Mouse (Mus musculus): ENCODE measurements at regions not wholly inside any gene's neighbourhood (a gene's known extent, or its start where the extent isn't known, plus 50 kb on each side); places are given as distances from the start of the nearest gene placed in this dataset.
A peak's percentile ranks its signal among the peaks of the same experiment; 100 is the strongest.

DNA sequence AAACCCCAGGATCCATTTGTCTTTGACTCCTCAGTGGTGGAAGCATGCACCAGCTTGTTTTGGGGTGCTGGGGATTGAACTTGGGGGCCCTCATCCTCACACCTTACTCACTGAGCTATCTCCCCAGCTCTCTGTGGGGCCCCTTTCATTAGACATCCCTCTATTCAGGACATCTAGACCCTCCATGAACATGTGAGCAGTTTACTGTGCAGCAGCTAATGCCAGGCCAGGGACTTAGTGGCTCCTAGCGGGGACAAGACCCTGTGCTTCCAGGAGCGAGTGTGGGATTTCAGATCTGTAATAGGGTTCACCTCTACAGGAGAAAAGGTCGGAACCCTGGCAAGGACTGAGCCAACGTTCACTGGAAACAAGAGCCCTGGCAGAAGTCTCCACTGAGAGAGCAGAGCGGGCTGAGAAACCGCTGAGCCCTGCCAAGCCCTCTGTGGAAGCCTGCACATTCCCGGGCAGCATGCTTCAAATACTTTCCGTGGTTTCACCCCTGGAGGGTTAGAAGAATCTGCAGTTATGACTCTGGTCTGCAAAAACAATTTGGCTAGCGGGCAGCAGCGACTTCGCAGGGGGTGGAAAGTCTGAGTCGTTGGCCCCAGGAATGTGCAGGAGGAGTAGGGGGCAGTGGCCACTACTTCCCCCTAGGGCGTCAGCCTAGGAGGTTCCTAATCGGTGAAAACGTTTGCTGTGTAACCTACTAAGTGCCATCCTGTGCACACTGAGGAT lies 125.6 kb downstream of the Smad6 start:
- DNase-seq (ENCODE audit: low read depth, low spot score): no peak

- no peak for DNase-seq (ENCODE audit: low read depth, low spot score)
Observed at GRCm38 (mm10) chr9:63892235-63892971, 129.5 kb downstream of the Smad6 start.

- DNase-seq (ENCODE audit: low read depth, low spot score): no peak
Observed at GRCm38 (mm10) chr9:63890717-63891116, 131.1 kb downstream of the Smad6 start.

GRCm38 (mm10) chr9:63889570-63889969 lies 131.8 kb upstream of the Smad3 start:
- DNase-seq (ENCODE audit: low read depth, low spot score): no peak

DNA sequence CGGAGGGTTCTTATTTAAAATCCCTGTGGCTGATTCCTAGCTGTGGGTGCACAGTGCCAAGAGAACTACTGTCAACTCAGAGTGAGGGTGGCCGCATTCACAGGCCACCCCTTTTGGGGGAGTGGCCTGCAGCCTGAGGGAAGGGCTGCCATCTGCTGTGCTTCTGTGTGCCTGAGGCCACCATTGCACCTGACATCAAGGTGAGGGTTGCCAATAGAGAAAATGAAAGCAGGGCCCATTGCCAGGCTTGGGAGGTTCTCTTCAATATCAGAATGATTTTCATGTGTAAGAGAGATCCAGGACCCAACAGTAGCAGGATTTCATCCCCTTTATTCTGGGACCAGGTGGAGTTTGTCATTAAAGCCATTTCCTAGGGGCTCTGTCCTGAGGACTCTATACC lies 127.2 kb upstream of the Smad3 start:
- DNase-seq (ENCODE audit: low read depth, low spot score): no peak

GRCm38 (mm10) chr9:63883738-63884520 lies 126.1 kb upstream of the Smad3 start:
- no peak for DNase-seq (ENCODE audit: low read depth, low spot score)

DNA sequence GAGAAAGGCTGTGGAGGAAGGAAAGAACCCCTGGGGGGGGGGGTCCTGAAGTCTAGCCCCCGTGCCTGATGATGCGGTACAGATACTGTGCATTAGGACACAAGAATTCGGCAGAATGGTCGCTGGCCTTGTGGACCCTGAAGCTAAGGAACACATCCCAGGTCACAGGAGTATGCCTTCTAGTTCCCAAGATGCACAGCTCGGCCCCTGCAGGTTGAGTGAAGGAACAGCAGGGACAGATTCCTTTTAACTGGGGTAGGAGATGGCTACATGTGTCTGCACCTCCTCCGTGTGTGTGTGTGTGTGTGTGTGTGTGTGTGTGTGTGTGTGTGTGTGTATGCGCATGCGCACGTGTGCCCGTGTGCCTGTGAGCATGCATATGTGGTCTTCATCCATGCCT lies 123.9 kb upstream of the Smad3 start:
- DNase-seq (ENCODE audit: low read depth, low spot score): no peak

GRCm38 (mm10) chr9:63881261-63881563 lies 123.4 kb upstream of the Smad3 start:
- DNase-seq (ENCODE audit: low read depth, low spot score): no peak

DNA sequence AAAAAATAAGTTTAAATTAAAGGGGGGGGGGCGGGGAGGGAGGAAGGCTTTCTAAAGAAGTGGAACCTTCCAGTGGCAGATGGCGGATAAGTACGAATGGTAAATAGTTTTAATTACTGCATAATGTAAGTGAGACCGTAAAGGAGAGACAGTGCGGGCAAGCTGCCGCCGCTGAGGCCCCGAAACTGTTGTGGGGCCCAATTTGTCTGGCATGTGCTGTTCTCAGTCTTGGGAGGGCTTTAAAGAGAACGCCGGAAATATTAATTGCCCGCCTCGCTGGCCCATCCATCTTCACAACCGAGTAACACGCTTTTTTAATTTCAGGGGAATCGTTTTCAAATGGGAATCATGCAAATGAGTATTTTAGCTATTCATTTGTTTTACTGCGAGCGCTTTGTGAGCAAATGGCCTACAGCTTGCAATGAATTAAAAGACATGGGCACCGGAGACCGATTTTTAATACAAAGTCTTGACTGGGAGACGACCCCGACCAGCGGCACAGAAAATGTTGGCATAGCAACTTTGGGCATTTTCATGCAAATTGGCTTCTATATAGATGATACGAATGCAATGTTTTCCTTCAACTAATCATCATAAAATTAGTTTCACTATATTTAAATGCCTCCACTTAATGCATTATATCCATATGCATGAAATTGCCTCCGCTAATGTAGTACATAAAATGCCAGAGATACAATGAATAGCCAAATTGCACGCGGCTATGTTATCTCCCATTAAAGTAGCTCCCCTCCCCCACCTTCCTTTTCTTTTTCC lies 122.9 kb upstream of the Smad3 start:
- peak; percentile 32 for DNase-seq (ENCODE audit: low read depth, low spot score)

DNA sequence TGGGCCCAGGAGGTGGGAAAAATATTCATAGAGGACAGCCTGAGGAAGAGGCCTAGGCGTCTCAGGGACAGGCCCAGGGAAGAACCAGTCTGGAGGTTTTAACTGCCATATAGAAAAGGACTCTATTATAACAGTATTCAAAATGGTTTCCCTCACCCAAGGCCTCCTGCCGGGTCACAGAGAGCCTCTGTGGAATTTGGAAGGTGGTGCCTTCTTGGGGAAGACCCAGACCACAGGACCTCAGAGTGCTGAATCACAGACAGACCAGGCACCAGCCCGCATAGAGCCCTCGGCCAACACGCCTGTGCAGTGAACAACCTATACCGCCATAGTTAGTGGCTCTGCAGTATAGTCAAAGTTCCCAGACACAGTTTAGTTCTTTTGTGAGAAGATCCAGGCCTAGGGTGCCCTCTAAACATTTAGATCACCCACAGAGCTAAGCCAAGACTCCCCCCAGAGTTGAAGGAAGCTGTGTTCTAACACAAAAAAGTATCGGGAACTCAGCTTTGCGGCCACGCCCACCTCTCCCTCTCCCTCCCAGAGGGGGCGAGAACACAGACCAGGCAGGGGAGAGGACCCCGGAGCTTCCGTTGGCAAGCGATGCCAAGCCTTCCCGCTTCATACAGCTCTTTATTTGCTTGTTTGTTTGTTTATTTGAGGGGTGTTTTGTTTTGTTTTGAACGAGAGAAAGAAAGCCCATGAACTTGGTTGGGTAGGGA lies 122.1 kb upstream of the Smad3 start:
- DNase-seq (ENCODE audit: low read depth, low spot score): no peak

DNA sequence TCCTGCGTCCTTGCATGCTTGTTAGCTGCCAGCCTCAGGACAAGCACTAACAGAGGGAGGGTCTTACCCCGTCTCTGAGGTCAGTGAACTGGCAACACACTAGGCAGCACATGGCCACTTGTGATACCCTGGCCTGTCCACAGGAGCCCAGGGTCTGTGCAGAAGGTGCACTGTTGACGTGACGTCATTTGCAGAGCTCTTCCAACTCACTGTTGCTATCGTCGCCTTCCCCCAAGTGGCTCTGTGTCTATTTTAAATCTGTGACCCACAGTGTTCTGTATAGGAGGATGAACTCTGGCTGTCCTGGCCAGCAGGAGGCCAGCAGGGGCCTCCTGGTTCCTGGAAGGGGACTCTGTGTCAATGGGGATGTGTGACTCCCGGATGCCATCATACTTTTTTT lies 120.1 kb upstream of the Smad3 start:
- DNase-seq (ENCODE audit: low read depth, low spot score): no peak

DNA sequence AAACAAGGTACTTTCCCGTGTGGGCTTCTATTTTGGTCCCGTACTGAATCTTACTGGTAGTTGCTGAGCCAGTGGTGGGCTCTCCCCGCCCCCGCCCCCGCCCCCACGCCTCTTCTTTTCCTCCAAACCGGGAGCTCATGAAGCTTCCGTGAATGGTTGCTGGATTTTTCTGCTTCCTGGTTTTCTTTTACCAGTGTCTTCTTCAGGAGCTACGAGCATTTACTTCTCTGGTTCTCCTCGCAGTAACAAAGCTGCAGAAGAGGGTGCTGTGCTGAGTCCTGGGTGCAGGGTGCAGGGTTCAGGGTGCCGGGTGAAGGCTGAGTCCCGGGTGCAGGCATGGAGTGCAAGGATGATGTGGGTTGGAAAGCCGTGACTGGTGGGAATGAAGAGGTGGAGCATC lies 119.1 kb upstream of the Smad3 start:
- no peak for DNase-seq (ENCODE audit: low read depth, low spot score)

- DNase-seq (ENCODE audit: low read depth, low spot score): no peak
Observed at GRCm38 (mm10) chr9:63876023-63876422, 118.2 kb upstream of the Smad3 start.

GRCm38 (mm10) chr9:63875193-63875592 lies 117.4 kb upstream of the Smad3 start:
- DNase-seq (ENCODE audit: low read depth, low spot score): no peak

DNA sequence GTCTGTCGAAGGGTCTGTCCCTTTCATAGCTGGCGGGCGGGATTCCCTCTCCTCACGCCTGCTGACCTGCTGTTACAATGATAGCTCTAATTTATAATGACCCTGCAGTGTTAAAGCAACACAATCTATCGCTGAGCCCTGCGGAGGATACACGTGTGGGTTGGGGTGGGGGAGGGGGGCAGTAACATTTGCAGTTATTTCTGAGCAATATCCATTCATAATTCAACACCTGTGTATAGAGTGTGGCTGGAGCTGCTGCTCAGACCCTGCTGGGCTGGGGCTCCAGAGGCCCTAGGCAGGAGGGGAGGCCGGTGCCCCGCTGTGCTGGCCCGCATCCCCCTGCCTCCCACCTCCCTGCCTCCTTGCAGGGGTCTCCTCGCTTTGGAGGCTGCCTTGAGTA lies 106.6 kb upstream of the Smad3 start:
- no peak for DNase-seq (ENCODE audit: low read depth, low spot score)

DNA sequence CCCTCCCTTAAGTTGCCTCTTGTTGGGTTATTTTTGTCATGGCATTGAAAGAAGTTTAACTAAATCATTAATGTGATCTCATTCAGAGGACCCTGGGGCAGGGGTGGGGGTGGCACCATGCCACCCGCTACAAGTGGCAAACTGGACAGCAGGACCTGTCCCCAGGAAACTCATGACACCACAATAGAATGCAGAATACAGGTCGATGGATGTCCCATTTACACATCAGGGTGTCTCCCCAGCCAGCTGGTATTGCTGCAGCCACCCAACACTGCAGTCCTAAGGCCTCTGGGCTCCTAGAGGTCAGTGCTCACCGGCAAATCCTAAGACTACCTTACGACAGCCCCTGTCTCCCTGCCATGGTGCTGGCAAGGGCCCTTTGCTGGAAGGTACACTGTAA lies 105.5 kb upstream of the Smad3 start:
- no peak for DNase-seq (ENCODE audit: low read depth, low spot score)

DNA sequence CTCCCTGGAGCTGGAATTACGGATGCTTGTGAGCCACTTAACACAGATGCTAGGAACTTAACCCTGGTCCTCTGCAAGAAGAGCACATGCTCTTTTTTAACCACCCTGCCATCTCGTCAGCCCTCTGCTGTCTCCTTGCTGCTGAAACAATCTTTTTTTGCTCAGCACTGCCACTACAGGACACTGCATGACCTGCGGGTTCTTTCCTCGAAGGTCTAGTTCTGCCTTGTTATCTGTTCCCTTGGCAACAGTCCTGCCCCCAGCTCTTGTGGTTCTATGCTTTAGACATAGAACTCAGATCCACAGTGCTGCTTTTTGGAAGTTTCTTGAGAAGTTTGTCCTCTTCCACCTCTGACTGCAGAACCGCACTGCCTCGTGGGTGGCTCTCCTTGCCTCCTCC lies 104.6 kb upstream of the Smad3 start:
- no peak for DNase-seq (ENCODE audit: low read depth, low spot score)

GRCm38 (mm10) chr9:63861418-63861817 lies 103.6 kb upstream of the Smad3 start:
- DNase-seq (ENCODE audit: low read depth, low spot score): no peak

DNA sequence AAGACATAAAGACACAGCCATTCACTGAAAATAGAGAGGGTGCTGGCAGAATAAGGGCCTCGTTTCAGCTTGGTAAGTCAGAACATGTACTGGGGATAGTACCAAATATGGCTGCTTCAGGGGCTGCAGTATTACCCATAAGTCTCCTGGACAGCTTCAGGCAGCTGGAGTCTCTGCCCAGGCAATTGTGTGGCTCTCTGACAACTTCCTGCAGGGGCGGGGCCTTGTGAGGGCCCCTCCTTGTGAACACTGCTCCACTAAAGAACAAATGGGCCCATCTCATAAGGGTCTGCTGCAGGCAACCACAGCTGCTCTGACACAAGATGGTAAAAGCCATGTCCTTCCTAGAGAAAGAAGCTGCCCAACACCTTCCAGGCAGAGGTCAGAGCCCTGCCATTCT lies 102.4 kb upstream of the Smad3 start:
- no peak for DNase-seq (ENCODE audit: low read depth, low spot score)

DNA sequence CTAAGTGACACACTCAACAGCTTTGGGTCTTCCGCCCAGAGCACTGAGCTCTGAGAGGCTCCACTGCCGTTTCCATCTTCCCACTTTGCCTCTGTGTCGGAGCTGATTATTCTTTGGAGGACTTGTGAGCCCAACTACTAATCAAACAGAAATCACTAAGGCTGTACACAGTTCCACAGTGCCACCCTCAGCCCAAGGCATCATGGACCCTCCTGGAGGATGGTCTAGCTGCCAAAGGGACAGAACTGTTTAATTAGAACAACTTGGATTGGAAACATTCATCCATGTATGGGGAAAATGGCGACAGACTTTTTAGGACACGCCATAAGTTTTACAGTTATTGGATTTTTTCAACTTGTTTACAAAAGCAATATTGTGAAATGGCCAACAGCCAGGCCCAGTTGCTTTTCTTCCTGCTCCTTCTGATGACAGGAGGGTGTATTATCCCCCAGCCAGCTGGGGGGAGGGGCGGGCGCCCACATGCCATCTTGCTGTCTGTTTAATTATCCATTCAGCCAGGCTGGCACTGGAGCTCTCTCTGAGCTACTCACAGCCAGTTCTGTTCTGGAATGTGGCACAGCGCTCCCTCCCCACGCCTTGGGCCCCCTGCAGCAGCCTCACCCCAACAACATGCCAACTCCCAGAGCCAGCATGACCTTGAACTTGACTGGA lies 98.4 kb upstream of the Smad3 start:
- peak; percentile 73 for DNase-seq (ENCODE audit: low read depth, low spot score)

DNA sequence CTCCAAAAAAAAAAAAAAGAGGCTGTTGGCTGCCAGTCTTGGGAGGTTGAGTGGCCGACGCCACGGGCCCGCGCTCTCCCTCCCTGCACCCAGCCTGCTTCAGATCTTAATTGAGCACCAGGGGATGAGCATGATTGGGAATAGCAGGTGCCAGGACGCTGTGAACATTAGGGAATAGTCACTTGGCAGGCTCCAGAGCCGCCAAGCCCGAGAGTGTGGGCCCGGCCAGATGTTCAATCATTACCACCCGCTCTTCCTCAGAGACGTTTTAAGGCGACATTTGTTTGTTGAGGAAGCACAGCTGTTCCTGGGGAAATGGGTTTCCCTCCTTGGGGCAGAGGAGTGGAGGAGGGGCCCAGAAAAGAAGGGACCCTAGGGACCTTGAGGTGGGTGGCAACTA lies 94.0 kb upstream of the Smad3 start:
- DNase-seq (ENCODE audit: low read depth, low spot score): no peak

Data from brain, embryonic 18.5 days (tissue).